Mouse (Mus musculus): ENCODE measurements around the gene Scd2. TPM values are rescaled to one million over a fixed set of nuclear protein-coding genes. Genes with fewer than 3 reads are reported as not detected.

The Scd2 gene
- polyA plus RNA-seq, 1 experiment from 2014 or later: 424 TPM

DNA sequence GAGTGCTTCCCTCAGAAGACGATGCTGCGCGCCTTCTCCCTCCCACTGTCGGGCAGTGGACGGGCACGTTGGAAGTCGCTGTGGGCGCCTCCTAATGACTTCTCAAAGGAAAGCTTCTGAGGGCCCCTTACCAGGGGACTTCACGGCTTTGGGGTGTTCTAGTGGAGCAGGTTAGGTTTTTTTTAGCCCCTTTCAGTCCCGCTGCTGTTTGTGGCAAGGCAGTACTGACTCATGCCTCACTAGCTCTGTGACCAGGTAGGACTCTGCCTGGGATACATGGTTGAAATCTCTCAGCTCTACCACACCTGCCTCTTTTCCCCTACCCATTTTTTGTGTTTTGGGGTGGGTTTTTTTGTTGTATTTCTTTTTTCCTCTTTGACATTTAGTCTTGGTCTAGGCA lies 10.9 kb downstream of the Scd2 start:
- DNase-seq (ENCODE audit: low spot score): no peak
- H3K4me2 ChIP-seq (ENCODE audit: low read depth): no peak overlapping the region
- 85% methylated on average over 10 of the region's 10 CpGs for WGBS
- no peaks in the 10 kb centered on the region for H3K9me3 ChIP-seq (ENCODE audit: control insufficient read depth, low read length)
- H3K36me3 ChIP-seq (ENCODE audit: control insufficient read depth, insufficient read depth, low read length): peaks cover 51% of the 10 kb centered on the region
- no peak for ATAC-seq (ENCODE audit: insufficient read depth, low FRiP score, low TSS enrichment)
- no peak overlapping the region for H3K9ac ChIP-seq (ENCODE audit: low read length)
- H3K4me3 ChIP-seq (ENCODE audit: low read depth, low read length): no peak overlapping the region
- no peak overlapping the region for H3K27ac ChIP-seq (ENCODE audit: low read depth, low read length)
- H3K27me3 ChIP-seq (ENCODE audit: control insufficient read depth, insufficient read depth, low read length): no peaks in the 10 kb centered on the region
- peaks cover 9% of the 10 kb centered on the region; the same call in 1 of the 2 replicates for H3K4me1 ChIP-seq (ENCODE audit: control insufficient read depth, insufficient read depth, low read length)

DNA sequence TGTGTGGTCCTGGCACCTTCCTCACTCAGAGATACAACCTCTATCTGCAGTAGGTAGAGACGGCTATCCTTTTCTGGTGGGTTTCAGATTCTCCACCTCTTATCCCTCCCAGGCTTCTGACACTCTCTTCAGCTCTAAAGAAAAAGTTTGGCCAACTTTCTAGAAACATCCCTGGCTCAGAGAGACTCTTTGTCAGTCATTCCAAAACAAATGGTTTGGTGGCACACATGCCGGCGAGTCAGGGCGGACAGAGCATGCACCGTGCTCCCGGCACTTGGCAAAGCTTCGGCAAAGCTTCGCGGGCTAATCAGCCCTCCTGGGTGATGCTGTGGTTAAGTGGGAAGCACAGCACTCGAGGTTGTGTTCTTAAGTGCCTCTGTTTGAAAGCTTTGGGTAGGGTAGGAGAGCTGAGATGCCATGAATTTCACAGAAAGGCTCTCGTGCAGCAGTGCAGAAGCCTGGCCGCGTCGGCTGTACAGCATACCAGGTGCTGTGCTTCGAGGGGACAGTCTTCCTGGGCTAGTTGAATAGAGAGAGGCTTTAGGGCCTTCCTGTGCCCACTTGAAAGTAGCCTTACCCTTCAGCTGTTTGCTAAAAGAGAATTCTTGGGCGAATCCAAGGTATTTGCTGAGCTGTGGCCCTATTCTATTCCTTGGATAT lies 11.5 kb downstream of the Scd2 start:
- no peak for DNase-seq (ENCODE audit: low spot score)

DNA sequence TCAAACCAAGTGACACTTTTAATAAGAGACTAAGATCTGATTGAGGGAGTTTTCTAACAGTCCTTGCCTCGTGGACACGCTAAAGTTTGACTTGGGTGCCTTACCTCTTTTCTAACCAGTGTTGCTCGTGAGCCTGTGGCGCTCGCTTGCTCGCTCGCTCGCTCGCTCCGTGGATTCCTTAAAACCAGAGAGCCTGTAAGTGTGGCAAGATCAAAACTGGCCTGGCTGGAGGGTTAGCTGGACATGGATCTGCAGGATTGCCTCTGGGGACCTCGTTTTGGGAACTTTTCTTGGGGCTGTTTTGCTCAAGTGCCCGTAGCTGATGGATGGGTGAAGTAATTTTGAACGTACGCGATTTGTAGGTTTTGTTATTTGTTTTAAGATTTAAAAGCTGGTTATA lies 12.2 kb downstream of the Scd2 start:
- Histone ChIP-seq H3K4me3 (ENCODE audit: low read depth, low read length) (no peak overlapping the region), H3K27ac (ENCODE audit: low read depth, low read length) (no peak overlapping the region), H3K4me2 (ENCODE audit: low read depth) (no peak overlapping the region), H3K36me3 (ENCODE audit: control insufficient read depth, insufficient read depth, low read length) (peaks cover 44% of the 10 kb centered on the region), H3K4me1 (ENCODE audit: control insufficient read depth, insufficient read depth, low read length) (peaks cover 2% of the 10 kb centered on the region; the same call in 1 of the 2 replicates), H3K27me3 (ENCODE audit: control insufficient read depth, insufficient read depth, low read length) (no peaks in the 10 kb centered on the region), H3K9ac (ENCODE audit: low read length) (no peak overlapping the region), H3K9me3 (ENCODE audit: control insufficient read depth, low read length) (no peaks in the 10 kb centered on the region)
- ATAC-seq (ENCODE audit: insufficient read depth, low FRiP score, low TSS enrichment) (no peak), DNase-seq (ENCODE audit: low spot score) (no peak)
- WGBS: 91% methylated on average over 15 of the region's 15 CpGs

More for the DNA sequence above, 11.5 kb downstream of the Scd2 start:
- no peak overlapping the region for H3K4me3 ChIP-seq (ENCODE audit: low read depth, low read length)
- peaks cover 8% of the 10 kb centered on the region; the same call in 1 of the 2 replicates for H3K4me1 ChIP-seq (ENCODE audit: control insufficient read depth, insufficient read depth, low read length)
- no peak for ATAC-seq (ENCODE audit: insufficient read depth, low FRiP score, low TSS enrichment)
- no peaks in the 10 kb centered on the region for H3K27me3 ChIP-seq (ENCODE audit: control insufficient read depth, insufficient read depth, low read length)
- no peak overlapping the region for H3K4me2 ChIP-seq (ENCODE audit: low read depth)
- no peak overlapping the region for H3K9ac ChIP-seq (ENCODE audit: low read length)
- WGBS: 91% methylated on average over 16 of the region's 16 CpGs
- H3K27ac ChIP-seq (ENCODE audit: low read depth, low read length): no peak overlapping the region
- H3K9me3 ChIP-seq (ENCODE audit: control insufficient read depth, low read length): no peaks in the 10 kb centered on the region
- H3K36me3 ChIP-seq (ENCODE audit: control insufficient read depth, insufficient read depth, low read length): peaks cover 49% of the 10 kb centered on the region

DNA sequence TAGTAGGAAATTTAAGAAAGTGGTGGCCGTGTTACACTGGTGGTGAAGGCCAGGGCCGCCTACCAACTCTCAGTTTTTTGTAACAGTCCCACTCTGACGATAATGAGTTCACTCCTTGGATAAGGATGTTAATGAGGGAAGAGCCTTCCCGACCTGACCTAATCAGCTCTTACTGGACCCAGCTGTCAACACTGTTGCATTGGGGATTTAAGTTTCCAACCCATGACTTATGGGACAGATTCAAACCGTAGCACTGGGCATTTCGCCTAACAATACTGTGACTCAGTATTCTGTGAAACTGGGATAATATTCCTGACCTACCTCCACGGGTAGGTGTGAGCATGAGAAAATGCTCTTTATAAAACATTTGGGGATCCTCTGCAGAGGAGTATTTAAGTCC lies 12.7 kb downstream of the Scd2 start:
- Histone ChIP-seq H3K36me3 (ENCODE audit: control insufficient read depth, insufficient read depth, low read length) (peaks cover 39% of the 10 kb centered on the region), H3K4me2 (ENCODE audit: low read depth) (no peak overlapping the region), H3K27ac (ENCODE audit: low read depth, low read length) (no peak overlapping the region), H3K4me3 (ENCODE audit: low read depth, low read length) (no peak overlapping the region), H3K27me3 (ENCODE audit: control insufficient read depth, insufficient read depth, low read length) (no peaks in the 10 kb centered on the region), H3K9ac (ENCODE audit: low read length) (no peak overlapping the region), H3K4me1 (ENCODE audit: control insufficient read depth, insufficient read depth, low read length) (peaks cover 4% of the 10 kb centered on the region; the same call in 1 of the 2 replicates), H3K9me3 (ENCODE audit: control insufficient read depth, low read length) (no peaks in the 10 kb centered on the region)
- no peak for DNase-seq (ENCODE audit: low spot score)
- no peak for ATAC-seq (ENCODE audit: insufficient read depth, low FRiP score, low TSS enrichment)
- WGBS: 87% methylated on average over 7 of the region's 7 CpGs

DNA sequence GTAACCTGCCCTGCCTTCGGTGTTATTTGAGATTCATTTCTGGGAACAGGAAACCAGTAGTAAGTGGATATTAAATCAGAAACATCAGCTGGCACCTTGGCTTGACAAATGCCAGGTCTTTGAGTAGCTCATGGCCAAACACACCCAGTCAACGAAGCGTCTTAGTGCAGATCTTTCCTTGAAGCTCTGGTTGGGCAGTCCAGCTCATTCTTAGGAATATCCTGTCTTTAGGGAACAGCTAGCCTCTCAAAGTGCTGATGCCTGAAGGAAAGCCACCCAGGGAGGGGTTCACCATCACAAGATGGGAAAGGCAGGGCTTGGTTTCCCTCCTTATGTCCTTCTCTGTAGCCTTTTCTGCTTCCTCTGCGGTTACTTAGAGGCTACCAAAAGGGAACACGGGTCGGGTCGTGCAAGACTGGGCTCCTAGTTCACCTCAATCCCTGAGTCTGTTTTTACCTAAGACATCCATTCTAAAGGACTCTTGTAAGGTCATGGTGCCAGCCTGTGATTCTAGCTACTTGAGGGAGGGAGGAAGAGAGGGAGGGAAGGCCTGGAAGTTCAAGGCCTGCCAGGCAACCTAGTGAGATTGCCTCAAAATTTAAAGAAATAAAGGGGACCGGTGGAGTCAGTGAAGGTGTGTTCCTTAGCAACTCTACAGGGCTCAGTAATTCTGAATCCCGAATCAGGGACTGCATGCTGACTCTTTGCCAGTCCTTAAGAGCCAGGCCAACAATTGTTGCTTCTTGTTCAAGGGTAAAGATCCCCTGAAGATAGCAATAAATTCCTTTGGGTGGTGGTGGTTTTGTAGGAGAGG lies 13.8 kb downstream of the Scd2 start:
- H3K4me3 ChIP-seq (ENCODE audit: low read depth, low read length): no peak overlapping the region
- no peak overlapping the region for H3K4me2 ChIP-seq (ENCODE audit: low read depth)
- H3K36me3 ChIP-seq (ENCODE audit: control insufficient read depth, insufficient read depth, low read length): peaks cover 31% of the 10 kb centered on the region
- H3K27ac ChIP-seq (ENCODE audit: low read depth, low read length): no peak overlapping the region
- no peak overlapping the region for H3K9ac ChIP-seq (ENCODE audit: low read length)
- H3K9me3 ChIP-seq (ENCODE audit: control insufficient read depth, low read length): no peaks in the 10 kb centered on the region
- WGBS: 85% methylated on average over 9 of the region's 9 CpGs
- H3K27me3 ChIP-seq (ENCODE audit: control insufficient read depth, insufficient read depth, low read length): no peaks in the 10 kb centered on the region
- peaks cover 8% of the 10 kb centered on the region; the same call in 1 of the 2 replicates for H3K4me1 ChIP-seq (ENCODE audit: control insufficient read depth, insufficient read depth, low read length)
- DNase-seq (ENCODE audit: low spot score): no peak
- no peak for ATAC-seq (ENCODE audit: insufficient read depth, low FRiP score, low TSS enrichment)

DNA sequence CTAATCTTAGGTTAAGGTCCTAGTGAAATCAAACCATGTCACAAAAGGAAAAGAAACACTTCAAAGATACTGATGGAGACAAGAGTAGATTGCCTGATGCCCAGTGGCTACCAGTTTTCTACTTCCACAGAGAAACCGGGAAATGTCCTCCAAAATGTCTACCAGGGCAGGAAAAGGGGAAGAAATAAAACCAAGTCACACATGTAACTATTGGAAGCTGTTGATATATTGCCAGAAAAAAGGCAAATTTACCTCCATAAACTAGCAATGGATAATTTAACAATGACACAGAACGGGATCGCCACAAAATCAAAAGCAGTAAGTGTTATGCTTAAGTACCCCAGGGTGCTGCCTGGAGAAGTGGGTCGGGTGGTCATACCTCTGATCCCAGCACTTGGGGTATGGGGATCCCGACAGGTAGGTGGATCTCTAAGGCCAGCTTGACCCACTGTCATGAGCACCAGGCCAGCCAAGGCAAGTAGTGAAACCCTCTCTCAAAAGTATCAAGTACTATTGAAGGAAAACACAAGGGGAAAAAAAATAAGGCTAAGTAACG lies 14.5 kb downstream of the Scd2 start:
- 83% methylated on average over 6 of the region's 6 CpGs for WGBS
- peaks cover 25% of the 10 kb centered on the region for H3K36me3 ChIP-seq (ENCODE audit: control insufficient read depth, insufficient read depth, low read length)
- H3K9me3 ChIP-seq (ENCODE audit: control insufficient read depth, low read length): no peaks in the 10 kb centered on the region
- H3K4me3 ChIP-seq (ENCODE audit: low read depth, low read length): no peak overlapping the region
- no peak for DNase-seq (ENCODE audit: low spot score)
- H3K4me1 ChIP-seq (ENCODE audit: control insufficient read depth, insufficient read depth, low read length): peaks cover 8% of the 10 kb centered on the region; the same call in 1 of the 2 replicates
- no peak overlapping the region for H3K4me2 ChIP-seq (ENCODE audit: low read depth)
- ATAC-seq (ENCODE audit: insufficient read depth, low FRiP score, low TSS enrichment): no peak
- no peaks in the 10 kb centered on the region for H3K27me3 ChIP-seq (ENCODE audit: control insufficient read depth, insufficient read depth, low read length)
- H3K27ac ChIP-seq (ENCODE audit: low read depth, low read length): no peak overlapping the region
- H3K9ac ChIP-seq (ENCODE audit: low read length): no peak overlapping the region

DNA sequence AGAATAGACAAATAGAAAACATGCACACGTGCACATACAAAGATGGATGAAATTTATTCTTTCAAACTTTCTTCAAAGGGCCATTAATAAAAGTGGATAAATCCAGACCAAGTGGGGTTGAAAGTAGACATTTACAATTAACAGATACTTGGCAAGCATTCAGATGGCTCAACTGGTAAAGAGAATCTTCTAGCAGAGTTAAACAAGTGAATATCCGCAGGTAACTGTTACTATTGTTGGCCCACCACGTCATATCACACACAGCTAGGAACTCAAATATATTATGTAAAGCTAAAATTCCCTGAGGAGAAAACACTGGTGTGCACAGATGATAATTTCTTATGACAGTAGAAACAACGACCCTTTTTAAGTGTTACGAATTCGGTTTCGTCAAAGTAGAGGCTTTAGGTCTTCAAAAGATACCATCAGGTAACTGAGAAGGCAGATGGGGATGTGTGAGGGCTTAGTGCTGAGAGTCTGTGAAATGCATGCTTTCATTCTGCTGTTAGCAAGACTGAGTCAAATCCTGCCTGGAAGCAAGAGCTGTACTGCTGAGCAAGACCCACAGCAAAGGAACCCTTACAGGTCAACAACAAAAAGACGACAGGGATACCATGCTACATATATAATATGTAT lies 15.3 kb downstream of the Scd2 start:
- Histone ChIP-seq H3K4me3 (ENCODE audit: low read depth, low read length) (no peak overlapping the region), H3K36me3 (ENCODE audit: control insufficient read depth, insufficient read depth, low read length) (peaks cover 20% of the 10 kb centered on the region), H3K9ac (ENCODE audit: low read length) (no peak overlapping the region), H3K27ac (ENCODE audit: low read depth, low read length) (no peak overlapping the region), H3K9me3 (ENCODE audit: control insufficient read depth, low read length) (no peaks in the 10 kb centered on the region), H3K27me3 (ENCODE audit: control insufficient read depth, insufficient read depth, low read length) (no peaks in the 10 kb centered on the region), H3K4me1 (ENCODE audit: control insufficient read depth, insufficient read depth, low read length) (peaks cover 8% of the 10 kb centered on the region; the same call in 1 of the 2 replicates), H3K4me2 (ENCODE audit: low read depth) (no peak overlapping the region)
- DNase-seq (ENCODE audit: low spot score): no peak
- WGBS: 91% methylated on average over 8 of the region's 8 CpGs
- no peak for ATAC-seq (ENCODE audit: insufficient read depth, low FRiP score, low TSS enrichment)

DNA sequence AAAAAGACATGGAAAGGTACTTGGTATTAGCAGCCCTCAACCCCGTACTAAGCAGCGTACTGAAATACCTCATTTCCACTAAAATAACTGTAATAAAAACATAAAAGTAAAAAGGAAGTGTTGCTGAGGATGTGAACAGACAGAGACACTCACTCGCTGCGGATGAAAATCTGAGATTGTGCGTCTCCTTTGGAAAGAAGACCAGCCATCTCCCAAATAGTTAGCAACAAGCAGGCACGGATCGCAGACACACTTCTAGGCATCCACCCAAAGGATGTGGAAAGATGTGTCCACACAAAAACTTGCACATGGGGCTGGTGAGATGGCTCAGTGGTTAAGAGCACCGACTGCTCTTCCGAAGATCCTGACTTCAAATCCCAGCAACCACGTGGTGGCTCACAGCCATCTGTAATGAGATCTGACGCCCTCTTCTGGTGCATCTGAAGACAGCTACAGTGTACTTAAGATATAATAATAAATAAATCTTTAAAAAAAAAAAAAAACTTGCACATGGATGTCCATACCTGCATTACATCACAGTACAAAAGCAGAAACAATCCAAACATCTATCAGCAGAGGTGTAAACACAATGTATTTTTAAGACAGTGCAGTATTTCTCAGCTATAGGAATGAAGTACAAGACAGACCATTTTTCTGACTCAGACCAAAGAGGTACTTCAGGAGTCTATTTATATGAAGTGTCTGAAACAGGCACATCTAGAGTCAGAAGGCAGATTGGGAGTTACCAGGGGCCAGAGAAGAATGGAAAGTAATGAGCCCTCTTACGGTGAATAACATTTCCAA lies 16.1 kb downstream of the Scd2 start:
- no peak for DNase-seq (ENCODE audit: low spot score)
- ATAC-seq (ENCODE audit: insufficient read depth, low FRiP score, low TSS enrichment): no peak
- Histone ChIP-seq H3K27ac (ENCODE audit: low read depth, low read length) (no peak overlapping the region), H3K9me3 (ENCODE audit: control insufficient read depth, low read length) (no peaks in the 10 kb centered on the region), H3K4me3 (ENCODE audit: low read depth, low read length) (no peak overlapping the region), H3K4me2 (ENCODE audit: low read depth) (no peak overlapping the region), H3K4me1 (ENCODE audit: control insufficient read depth, insufficient read depth, low read length) (peaks cover 10% of the 10 kb centered on the region; the same call in 1 of the 2 replicates), H3K9ac (ENCODE audit: low read length) (no peak overlapping the region), H3K27me3 (ENCODE audit: control insufficient read depth, insufficient read depth, low read length) (no peaks in the 10 kb centered on the region), H3K36me3 (ENCODE audit: control insufficient read depth, insufficient read depth, low read length) (peaks cover 13% of the 10 kb centered on the region)
- WGBS: 81% methylated on average over 12 of the region's 12 CpGs
